Mouse (Mus musculus): ENCODE data around the gene Gm20388. TPM values are rescaled to one million over a fixed set of nuclear protein-coding genes. Genes with fewer than 3 reads are reported as not detected.

Gene Gm20388
- polyA plus RNA-seq, 1 experiment, result 18.7 TPM

DNA sequence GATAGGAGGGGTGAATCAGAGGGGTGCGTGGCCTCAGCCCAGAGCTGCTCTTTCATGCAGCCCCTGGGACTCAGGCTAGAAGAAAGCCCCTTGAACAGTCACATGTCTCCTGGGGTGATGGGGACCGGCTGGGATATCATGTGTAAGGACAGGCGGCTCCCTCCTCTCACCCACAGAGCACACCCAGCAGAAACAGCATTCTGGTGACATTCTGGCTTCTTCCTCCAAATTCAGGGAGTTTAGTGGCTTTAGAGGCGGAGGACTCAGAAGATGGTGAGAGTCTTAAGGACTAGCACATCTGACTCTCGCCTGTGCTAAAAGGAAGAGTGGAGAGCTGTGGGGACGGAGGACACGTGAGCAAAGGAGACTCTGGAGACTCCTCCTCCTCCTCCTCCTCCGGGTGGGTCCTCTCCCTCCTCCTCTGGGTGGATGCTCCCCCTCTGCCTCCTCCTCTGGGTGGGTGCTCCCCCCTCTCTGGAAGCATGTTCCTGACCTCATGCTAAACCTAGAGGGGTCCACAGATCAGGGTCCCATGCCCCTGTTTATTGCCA is 1265.0 kb downstream of the Gm20388 start:
- no peak for TF ChIP-seq POLR2A (IDR thresholded peaks at IDR 0.05; ENCODE audit: borderline replicate concordance, insufficient read depth, low read length)
- no peak for TF ChIP-seq CTCF (IDR thresholded peaks at IDR 0.05; ENCODE audit: borderline replicate concordance, insufficient read depth, low read depth, low read length)
- H3K4me3 ChIP-seq (replicated peaks; ENCODE audit: insufficient read depth, low read depth, low read length), result no peak overlapping the region
- WGBS, result 62% methylated on average over 8 of the region's 8 CpGs
- H3K27ac ChIP-seq (ENCODE audit: insufficient read depth, low read length), result no peak overlapping the region
- H3K27me3 ChIP-seq (ENCODE audit: control insufficient read depth, insufficient read depth, low read length), result no peaks in the 10 kb centered on the region; the same call in 1 of the 2 replicates
- no peaks in the 10 kb centered on the region for H3K4me1 ChIP-seq (ENCODE audit: control insufficient read depth, insufficient read depth, low read length)
- no peak for DNase-seq

DNA sequence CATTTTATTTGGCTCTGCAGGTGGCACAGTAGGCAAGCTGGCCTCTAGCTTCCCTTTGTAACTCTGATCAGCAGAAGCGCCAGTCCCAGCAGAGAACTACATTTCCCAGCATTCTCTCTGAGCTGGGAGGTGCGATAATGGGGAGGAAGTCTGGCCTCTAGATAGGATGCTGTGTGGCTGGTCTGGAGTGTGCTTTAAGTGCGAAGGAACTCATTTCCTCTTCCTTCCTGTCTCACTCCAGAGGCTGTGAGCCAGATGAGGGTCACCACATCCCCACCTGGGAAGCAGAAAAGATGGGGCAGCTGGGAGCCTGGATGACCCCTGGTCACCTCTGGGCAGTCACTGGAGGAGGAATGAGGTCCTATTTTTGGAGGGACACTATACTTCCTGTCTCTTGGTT is 1265.7 kb downstream of the Gm20388 start:
- no peak for DNase-seq
- Histone ChIP-seq H3K27ac (ENCODE audit: insufficient read depth, low read length) (no peak overlapping the region), H3K4me3 (replicated peaks; ENCODE audit: insufficient read depth, low read depth, low read length) (no peak overlapping the region), H3K4me1 (ENCODE audit: control insufficient read depth, insufficient read depth, low read length) (no peaks in the 10 kb centered on the region), H3K27me3 (ENCODE audit: control insufficient read depth, insufficient read depth, low read length) (no peaks in the 10 kb centered on the region; the same call in 1 of the 2 replicates)
- TF ChIP-seq POLR2A (IDR thresholded peaks at IDR 0.05; ENCODE audit: borderline replicate concordance, insufficient read depth, low read length), result no peak
- TF ChIP-seq CTCF (IDR thresholded peaks at IDR 0.05; ENCODE audit: borderline replicate concordance, insufficient read depth, low read depth, low read length), result no peak
- WGBS, result 43% methylated on average over 3 of the region's 3 CpGs

- 21% methylated on average over 21 of the region's 21 CpGs for WGBS
- no peaks in the 10 kb centered on the region for H3K4me1 ChIP-seq (ENCODE audit: control insufficient read depth, insufficient read depth, low read length)
- H3K4me3 ChIP-seq (replicated peaks; ENCODE audit: insufficient read depth, low read depth, low read length), result no peak overlapping the region
- no peak overlapping the region for H3K27ac ChIP-seq (ENCODE audit: insufficient read depth, low read length)
- no peaks in the 10 kb centered on the region; the same call in 1 of the 2 replicates for H3K27me3 ChIP-seq (ENCODE audit: control insufficient read depth, insufficient read depth, low read length)
- no peak for DNase-seq
- TF ChIP-seq CTCF (IDR thresholded peaks at IDR 0.05; ENCODE audit: borderline replicate concordance, insufficient read depth, low read depth, low read length) (no peak), POLR2A (IDR thresholded peaks at IDR 0.05; ENCODE audit: borderline replicate concordance, insufficient read depth, low read length) (no peak)
Observed at GRCm38 (mm10) chr8:121180474-121181284, 1270.0 kb downstream of the Gm20388 start.

GRCm38 (mm10) chr8:121181285-121181884 is 1270.7 kb downstream of the Gm20388 start:
- H3K27me3 ChIP-seq (ENCODE audit: control insufficient read depth, insufficient read depth, low read length), result no peaks in the 10 kb centered on the region; the same call in 1 of the 2 replicates
- H3K4me1 ChIP-seq (ENCODE audit: control insufficient read depth, insufficient read depth, low read length), result no peaks in the 10 kb centered on the region
- no peak overlapping the region for H3K4me3 ChIP-seq (replicated peaks; ENCODE audit: insufficient read depth, low read depth, low read length)
- TF ChIP-seq CTCF (IDR thresholded peaks at IDR 0.05; ENCODE audit: borderline replicate concordance, insufficient read depth, low read depth, low read length) (no peak), POLR2A (IDR thresholded peaks at IDR 0.05; ENCODE audit: borderline replicate concordance, insufficient read depth, low read length) (no peak)
- H3K27ac ChIP-seq (ENCODE audit: insufficient read depth, low read length), result no peak overlapping the region
- 54% methylated on average over 10 of the region's 10 CpGs for WGBS
- no peak for DNase-seq

GRCm38 (mm10) chr8:121187491-121188364 is 1277.1 kb downstream of the Gm20388 start:
- no peak for DNase-seq
- WGBS, result 55% methylated on average over 15 of the region's 15 CpGs
- H3K27ac ChIP-seq (ENCODE audit: insufficient read depth, low read length), result no peak overlapping the region

DNA sequence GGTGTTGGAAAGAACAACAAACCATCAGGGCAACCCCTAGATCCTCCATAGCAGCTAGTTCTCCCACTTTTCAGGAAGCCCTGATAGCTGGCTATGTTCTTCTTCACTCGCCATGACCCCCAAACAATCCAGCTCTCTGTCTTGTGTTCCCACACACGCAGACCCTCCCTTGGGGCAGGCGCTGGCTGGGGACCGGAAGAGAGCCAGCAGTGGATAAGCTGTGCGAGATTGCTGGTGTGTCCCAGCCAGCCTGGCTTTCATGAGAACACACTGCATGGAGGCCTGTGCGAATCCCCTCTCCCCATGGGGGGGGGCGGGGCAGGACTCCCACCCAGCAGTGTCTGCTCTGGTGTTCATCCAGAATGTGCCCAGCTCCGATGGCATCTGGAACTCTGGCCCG is 1278.4 kb downstream of the Gm20388 start:
- no peak overlapping the region for H3K4me3 ChIP-seq (replicated peaks; ENCODE audit: insufficient read depth, low read depth, low read length)
- 43% methylated on average over 9 of the region's 9 CpGs for WGBS
- no peaks in the 10 kb centered on the region for H3K27me3 ChIP-seq (ENCODE audit: control insufficient read depth, insufficient read depth, low read length)
- DNase-seq, result no peak
- no peak overlapping the region for H3K27ac ChIP-seq (ENCODE audit: insufficient read depth, low read length)
- H3K4me1 ChIP-seq (ENCODE audit: control insufficient read depth, insufficient read depth, low read length), result no peaks in the 10 kb centered on the region
- TF ChIP-seq POLR2A (IDR thresholded peaks at IDR 0.05; ENCODE audit: borderline replicate concordance, insufficient read depth, low read length), result no peak
- TF ChIP-seq CTCF (IDR thresholded peaks at IDR 0.05; ENCODE audit: borderline replicate concordance, insufficient read depth, low read depth, low read length), result no peak

More at GRCm38 (mm10) chr8:121187491-121188364, 1277.1 kb downstream of the Gm20388 start:
- TF ChIP-seq CTCF (IDR thresholded peaks at IDR 0.05; ENCODE audit: borderline replicate concordance, insufficient read depth, low read depth, low read length) (no peak), POLR2A (IDR thresholded peaks at IDR 0.05; ENCODE audit: borderline replicate concordance, insufficient read depth, low read length) (no peak)
- Histone ChIP-seq H3K27me3 (ENCODE audit: control insufficient read depth, insufficient read depth, low read length) (no peaks in the 10 kb centered on the region), H3K4me3 (replicated peaks; ENCODE audit: insufficient read depth, low read depth, low read length) (no peak overlapping the region), H3K4me1 (ENCODE audit: control insufficient read depth, insufficient read depth, low read length) (no peaks in the 10 kb centered on the region)

DNA sequence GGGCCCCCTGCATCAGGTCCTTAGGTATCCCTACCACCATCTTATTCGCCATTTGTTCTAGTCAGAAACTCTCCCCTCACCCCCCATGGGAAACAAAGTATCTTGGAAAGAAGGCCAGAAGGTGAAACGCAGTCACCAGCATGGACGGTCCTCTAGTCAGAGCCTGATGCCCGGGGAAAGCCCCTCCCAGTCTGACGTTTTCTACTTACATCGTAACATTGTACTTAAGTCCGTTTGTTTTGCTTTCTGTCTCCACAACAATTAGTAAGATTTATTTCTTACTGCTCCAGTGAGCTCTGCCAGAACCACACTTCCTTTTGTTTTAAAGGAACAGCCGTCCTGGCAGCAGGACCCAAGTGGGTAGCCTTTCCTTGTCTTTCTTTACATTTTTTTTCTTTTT is 1281.8 kb downstream of the Gm20388 start:
- TF ChIP-seq CTCF (IDR thresholded peaks at IDR 0.05; ENCODE audit: borderline replicate concordance, insufficient read depth, low read depth, low read length), result no peak
- no peak for TF ChIP-seq POLR2A (IDR thresholded peaks at IDR 0.05; ENCODE audit: borderline replicate concordance, insufficient read depth, low read length)
- WGBS, result 63% methylated on average over 8 of the region's 8 CpGs
- no peak overlapping the region for H3K4me3 ChIP-seq (replicated peaks; ENCODE audit: insufficient read depth, low read depth, low read length)

More for the DNA sequence above, 1281.8 kb downstream of the Gm20388 start:
- Histone ChIP-seq H3K27ac (ENCODE audit: insufficient read depth, low read length) (no peak overlapping the region), H3K27me3 (ENCODE audit: control insufficient read depth, insufficient read depth, low read length) (no peaks in the 10 kb centered on the region), H3K4me1 (ENCODE audit: control insufficient read depth, insufficient read depth, low read length) (no peaks in the 10 kb centered on the region)
- no peak for DNase-seq
